Mouse (Mus musculus) spleen, adult 12 weeks (tissue): ENCODE data around the gene Nr2e1.

ENCODE experiments used
- DNase-seq: peaks from one replicate; pipeline ENCODE4 v3.0.0; 2022; ENCODE audit warnings: low spot score

The Nr2e1 gene

GRCm38 (mm10) chr10:42583157-42583872 is at the start of gene Nr2e1, which contains the start of gene Ostm1:
Gene Nr2e1 (minus strand): TSS chr10:42583632.
Gene Ostm1 (plus strand): TSS chr10:42583822.
- DNase-seq = no peak

GRCm38 (mm10) chr10:42632453-42633360 is 49.3 kb upstream of the Nr2e1 start:
- no peak for DNase-seq

GRCm38 (mm10) chr10:42631754-42632452 is 48.5 kb upstream of the Nr2e1 start:
- no peak for DNase-seq

GRCm38 (mm10) chr10:42630596-42631355 is 47.3 kb upstream of the Nr2e1 start:
- no peak for DNase-seq

GRCm38 (mm10) chr10:42625907-42626306 is 42.5 kb upstream of the Nr2e1 start:
- no peak for DNase-seq

GRCm38 (mm10) chr10:42618291-42618690 is 34.9 kb upstream of the Nr2e1 start:
- DNase-seq = no peak

GRCm38 (mm10) chr10:42614766-42615165 is 31.3 kb upstream of the Nr2e1 start:
- no peak for DNase-seq

- no peak for DNase-seq
Observed at GRCm38 (mm10) chr10:42613639-42614381, 30.4 kb upstream of the Nr2e1 start.

GRCm38 (mm10) chr10:42613075-42613474 is 29.6 kb upstream of the Nr2e1 start:
- DNase-seq = no peak

GRCm38 (mm10) chr10:42606757-42607156 is 23.3 kb upstream of the Nr2e1 start:
- DNase-seq = no peak

- peak; percentile 29 for DNase-seq
Observed at GRCm38 (mm10) chr10:42604874-42605273, 21.4 kb upstream of the Nr2e1 start.

- DNase-seq = no peak
Observed at GRCm38 (mm10) chr10:42601556-42601955, 18.1 kb upstream of the Nr2e1 start.

- no peak for DNase-seq
Observed at GRCm38 (mm10) chr10:42598615-42599014, 15.2 kb upstream of the Nr2e1 start.

- DNase-seq = no peak
Observed at GRCm38 (mm10) chr10:42593201-42593600, 9.8 kb upstream of the Nr2e1 start.

- no peak for DNase-seq
Observed at GRCm38 (mm10) chr10:42591993-42592686, 8.7 kb upstream of the Nr2e1 start.

GRCm38 (mm10) chr10:42591185-42591992 is 8.0 kb upstream of the Nr2e1 start:
- no peak for DNase-seq

- DNase-seq = no peak
Observed at GRCm38 (mm10) chr10:42590261-42591184, 7.1 kb upstream of the Nr2e1 start.

GRCm38 (mm10) chr10:42589505-42589904 is 6.1 kb upstream of the Nr2e1 start:
- DNase-seq = no peak
